Mouse (Mus musculus) hematopoietic stem cell, adult 5-6 weeks (primary cell): ENCODE data around the gene D17Wsu92e. TPM values are rescaled to one million over a fixed set of nuclear protein-coding genes. Genes with fewer than 3 reads are reported as not detected.

Experiments used
- ATAC-seq, 2 experiments: fragments of 125-278 bp in 1 of 2; replicated peaks in 1 of 2; 2 replicates each; pipeline ENCODE4 v1.8.0; 2016 to 2017; ENCODE audit warnings: inconsistent platforms in 2 of 2, mild to moderate bottlenecking in 2 of 2, moderate number of reproducible peaks in 2 of 2, low read depth in 1 of 2, moderate TSS enrichment in 1 of 2; ENCODE audit not compliant: low FRiP score in 2 of 2, poor library complexity in 2 of 2, severe bottlenecking in 2 of 2, insufficient read depth in 1 of 2, low TSS enrichment in 1 of 2
- total RNA-seq: library from RNA; stranded (forward); fragments of 172-1452, 232-1000 nt; gene quantifications from 2 replicates; pipeline ENCODE4 v1.2.3, GENCODE M21; 2017

Gene D17Wsu92e
- total RNA-seq, 1 experiment from 2014 or later, result 68.7 TPM

- ATAC-seq, result peak in 1 of 2 experiments; percentile 37; a peak in 1 of 4 replicates
Observed at GRCm38 (mm10) chr17:27768817-27769542, 51.5 kb downstream of the D17Wsu92e start.

GRCm38 (mm10) chr17:27767543-27767942, 52.9 kb downstream of the D17Wsu92e start:
- no peak for ATAC-seq

GRCm38 (mm10) chr17:27767120-27767519, 53.3 kb downstream of the D17Wsu92e start:
- peak in 1 of 2 experiments; percentile 29; a peak in 1 of 4 replicates for ATAC-seq

DNA sequence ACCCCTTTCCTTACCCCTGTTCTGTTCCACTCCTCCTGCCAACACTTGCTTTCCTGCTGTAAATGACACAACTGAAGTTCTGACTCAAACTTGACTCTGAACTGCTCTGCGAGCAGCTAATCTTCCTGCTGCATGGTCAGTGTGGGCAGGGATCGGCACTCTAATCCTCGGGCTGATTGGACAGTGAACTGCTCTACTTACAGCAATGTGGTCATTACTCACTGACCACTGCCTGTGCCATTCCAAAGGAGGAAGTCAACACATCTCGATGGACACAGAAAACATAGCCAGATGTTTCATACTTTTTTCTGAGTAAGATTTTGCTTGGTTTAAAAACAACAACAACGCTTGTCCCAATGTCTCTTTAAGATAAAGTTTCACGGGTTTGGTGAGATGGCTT, 55.4 kb downstream of the D17Wsu92e start:
- no peak for ATAC-seq

- no peak for ATAC-seq
Observed at GRCm38 (mm10) chr17:27764453-27764852, 56.0 kb downstream of the D17Wsu92e start.

DNA sequence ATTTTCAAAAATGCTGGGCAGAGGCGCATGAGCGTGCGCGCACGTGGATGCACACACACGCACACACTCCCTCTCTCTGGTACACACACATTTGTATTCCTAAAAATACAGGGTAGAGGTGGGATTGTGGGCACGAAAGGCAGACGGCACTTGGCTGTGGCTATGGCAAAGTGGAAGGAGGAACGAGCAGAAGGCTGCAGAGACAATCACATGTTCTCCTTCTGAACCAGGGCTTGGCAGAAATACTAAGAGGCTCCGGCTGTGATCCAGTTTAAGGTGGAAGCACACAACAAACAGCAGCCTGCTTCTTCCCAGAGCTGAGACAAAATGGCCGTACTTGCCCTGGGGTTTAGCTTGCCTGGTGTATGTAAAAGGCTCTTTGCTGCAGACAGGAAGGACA, 57.6 kb downstream of the D17Wsu92e start:
- ATAC-seq, result no peak

GRCm38 (mm10) chr17:27761639-27762336, 58.7 kb downstream of the D17Wsu92e start:
- peak; percentile 86 to 94 for ATAC-seq

- ATAC-seq, result no peak
Observed at GRCm38 (mm10) chr17:27760169-27760568, 60.3 kb downstream of the D17Wsu92e start.

- no peak for ATAC-seq
Observed at GRCm38 (mm10) chr17:27751314-27752202, 68.9 kb downstream of the D17Wsu92e start.

- ATAC-seq, result no peak
Observed at GRCm38 (mm10) chr17:27750451-27750942, 70.0 kb downstream of the D17Wsu92e start.

DNA sequence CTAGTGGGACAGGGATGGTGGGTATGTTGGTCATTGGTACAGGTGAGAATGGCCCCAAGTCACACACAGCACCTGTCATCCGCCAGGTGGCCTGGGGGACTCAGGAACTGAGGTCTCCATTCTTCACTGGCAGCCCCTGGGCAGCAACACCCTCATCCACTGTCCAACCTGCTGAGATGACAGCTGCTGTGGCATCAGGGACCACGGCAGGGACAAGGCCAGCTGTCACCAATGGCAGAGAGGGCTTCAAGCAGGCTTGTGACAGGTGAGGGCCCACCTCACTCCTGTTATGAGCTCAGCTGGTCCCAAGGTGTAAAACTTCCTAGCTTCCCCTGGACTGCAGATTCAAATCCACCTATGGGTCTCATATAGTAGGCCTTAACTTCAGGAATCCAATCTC, 72.3 kb downstream of the D17Wsu92e start:
- ATAC-seq, result no peak

- ATAC-seq, result no peak
Observed at GRCm38 (mm10) chr17:27746446-27746845, 74.0 kb downstream of the D17Wsu92e start.

- ATAC-seq, result no peak
Observed at GRCm38 (mm10) chr17:27740961-27741360, 79.5 kb downstream of the D17Wsu92e start.

DNA sequence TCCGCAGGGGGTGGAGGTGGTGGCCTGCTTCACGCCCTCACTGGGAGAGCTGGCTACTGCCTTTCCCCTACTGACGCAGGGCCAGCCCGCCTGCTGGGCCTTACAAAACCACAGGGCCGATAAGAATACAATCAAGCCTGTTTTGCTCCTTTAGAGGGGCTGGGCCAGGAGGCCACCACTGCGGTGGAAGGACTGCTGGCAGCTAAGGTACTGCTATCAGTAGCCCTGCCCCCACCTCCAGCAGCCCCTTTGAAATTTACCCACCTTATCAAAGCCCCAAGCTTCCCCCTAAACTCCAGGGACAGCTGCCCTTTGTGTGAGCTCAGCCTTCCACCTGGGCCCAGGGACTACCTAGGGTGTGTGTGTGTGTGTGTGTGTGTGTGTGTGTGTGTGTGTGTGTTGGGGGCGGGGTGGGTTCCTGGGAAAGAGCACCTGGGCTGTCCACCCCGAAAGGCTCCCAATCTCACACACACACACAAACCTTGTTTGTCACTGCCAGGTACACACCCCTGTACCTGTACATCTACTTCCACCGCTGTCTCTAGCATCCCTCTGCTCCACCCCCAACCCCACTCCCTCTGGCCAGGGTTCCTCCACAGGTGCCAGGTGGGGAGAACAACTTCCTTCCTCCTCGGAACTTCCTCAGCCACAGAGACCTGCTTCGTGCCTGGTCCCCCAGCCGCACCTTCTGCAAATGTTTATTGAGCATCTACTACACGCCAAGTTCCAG, 85.9 kb downstream of the D17Wsu92e start:
- no peak for ATAC-seq

- ATAC-seq, result no peak
Observed at GRCm38 (mm10) chr17:27732694-27733093, 87.8 kb downstream of the D17Wsu92e start.

DNA sequence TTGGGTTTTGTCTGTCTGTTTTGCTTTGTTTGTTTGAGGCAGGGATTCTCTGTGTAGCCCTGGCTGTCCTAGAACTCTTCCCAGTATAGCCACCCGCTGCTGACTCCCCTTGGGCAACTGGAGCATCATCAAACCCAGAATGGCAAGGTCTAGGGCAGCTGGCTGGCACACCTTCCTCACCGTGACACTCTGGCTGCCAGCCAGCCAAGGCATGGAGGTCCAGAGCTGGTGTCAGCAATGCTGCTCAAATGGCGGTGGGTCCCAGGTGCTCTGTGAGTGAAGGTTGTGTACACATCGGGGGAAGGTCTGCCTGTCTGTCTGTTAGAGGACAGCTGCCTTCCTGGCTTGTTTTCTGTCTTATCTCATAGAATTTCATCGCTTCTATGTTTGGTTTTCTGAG, 88.3 kb downstream of the D17Wsu92e start:
- no peak for ATAC-seq

GRCm38 (mm10) chr17:27728770-27729169, 91.7 kb downstream of the D17Wsu92e start, which contains the start of gene Spdef:
Gene Spdef, minus strand, starts transcription at chr17:27728955.
- no peak for ATAC-seq
